Mouse (Mus musculus) liver, embryonic 14.5 days (tissue): ENCODE results near the gene Zfp326. TPM values are rescaled to one million over a fixed set of nuclear protein-coding genes. Genes with fewer than 3 reads are reported as not detected.

Experiments
- ATAC-seq: fragments of 200-750 bp; cut with Nextera tagmentation; 2 replicates; pipeline ENCODE4 v1.8.0; 2017; ENCODE audit warnings: moderate number of reproducible peaks, mild to moderate bottlenecking, moderate library complexity; ENCODE audit not compliant: insufficient read depth
- DNase-seq, 3 experiments: peaks; one replicate each; pipeline ENCODE4 v3.0.0-alpha.2; 2012 to 2013; ENCODE audit warnings: low read depth in 3 of 3, low spot score in 3 of 3
- H3K27ac ChIP-seq: fragments of 300-500 bp; sonication (generic); 2 replicates; pipeline ENCODE4 v1.5.1; 2014; ENCODE audit warnings: moderate library complexity, mild to moderate bottlenecking, control low read depth, inconsistent platforms
- H3K27me3 ChIP-seq: fragments of 300-500 bp; sonication (generic); 2 replicates; pipeline ENCODE4 v1.6.1; 2014; ENCODE audit warnings: mild to moderate bottlenecking, low read length, moderate library complexity; ENCODE audit not compliant: control insufficient read depth, insufficient read depth
- H3K36me3 ChIP-seq: fragments of 300-500 bp; sonication (generic); replicated peaks from 2 replicates; pipeline ENCODE4 v1.6.1; 2014; ENCODE audit warnings: low read depth; ENCODE audit not compliant: control insufficient read depth, insufficient read depth
- H3K4me1 ChIP-seq, 2 experiments: fragments of 200-500 bp in 1 of 2; fragments of 300-500 bp in 1 of 2; sonication (generic) in 1 of 2; replicated peaks; 2 replicates each; pipeline ENCODE4 v1.6.1; 2012 to 2014; ENCODE audit warnings: antibody characterized with exemption in 1 of 2, inconsistent platforms in 1 of 2, low read length in 1 of 2; ENCODE audit not compliant: control insufficient read depth in 2 of 2, insufficient read depth in 2 of 2
- H3K4me2 ChIP-seq: fragments of 300-500 bp; sonication (generic); 2 replicates; pipeline ENCODE4 v1.6.1; 2014; ENCODE audit warnings: low read depth, mild to moderate bottlenecking, control low read depth, moderate library complexity
- H3K4me3 ChIP-seq, 2 experiments: fragments of 200-500 bp in 1 of 2; fragments of 300-500 bp in 1 of 2; sonication (generic) in 1 of 2; 2 replicates each; pipeline ENCODE4 v1.5.1; 2012 to 2014; ENCODE audit warnings: low read depth in 2 of 2, low read length in 2 of 2, mild to moderate bottlenecking in 2 of 2, control low read depth in 1 of 2, inconsistent platforms in 1 of 2, moderate library complexity in 1 of 2; ENCODE audit not compliant: insufficient read depth in 1 of 2
- H3K9ac ChIP-seq: fragments of 300-500 bp; sonication (generic); replicated peaks from 2 replicates; pipeline ENCODE4 v1.6.1; 2014; ENCODE audit warnings: mild to moderate bottlenecking, control low read depth, moderate library complexity
- H3K9me3 ChIP-seq: fragments of 300-500 bp; sonication (generic); 2 replicates; pipeline ENCODE4 v1.6.1; 2016; ENCODE audit warnings: low read length, mixed read lengths; ENCODE audit not compliant: control insufficient read depth
- CTCF ChIP-seq: IDR thresholded peaks from 2 replicates; pipeline ENCODE4 v1.5.1; 2016; ENCODE audit warnings: antibody characterized with exemption, low read depth, control low read depth
- EP300 ChIP-seq: IDR thresholded peaks from 2 replicates; pipeline ENCODE4 v1.6.1; 2016; ENCODE audit warnings: antibody characterized with exemption, low read depth
- WGBS: fragments of 180-500 bp; shearing (Covaris S2); extraction: QIAGEN DNeasy Blood & Tissue Kit; methylation state at CpG from one replicate; pipeline ENCODE4 v1.1.7; 2014; ENCODE audit not compliant: insufficient replicate concordance; 5-methylcytosine and 5-hydroxymethylcytosine counted together
- polyA plus RNA-seq, 2 experiments: library from polyadenylated mRNA; depleted of rRNA in 1 of 2; stranded (reverse) in 1 of 2; unstranded in 1 of 2; fragments of >200 nt; fragmentation: Nextera tagmentation in 1 of 2; extraction: Ambion mirVana in 1 of 2; gene quantifications; 2 replicates each; pipeline versions ENCODE4 v1.2.1 to v1.2.3; 2012 to 2014

The Zfp326 gene
- polyA plus RNA-seq, 2 experiments, result 3.3 to 7.3 TPM

DNA sequence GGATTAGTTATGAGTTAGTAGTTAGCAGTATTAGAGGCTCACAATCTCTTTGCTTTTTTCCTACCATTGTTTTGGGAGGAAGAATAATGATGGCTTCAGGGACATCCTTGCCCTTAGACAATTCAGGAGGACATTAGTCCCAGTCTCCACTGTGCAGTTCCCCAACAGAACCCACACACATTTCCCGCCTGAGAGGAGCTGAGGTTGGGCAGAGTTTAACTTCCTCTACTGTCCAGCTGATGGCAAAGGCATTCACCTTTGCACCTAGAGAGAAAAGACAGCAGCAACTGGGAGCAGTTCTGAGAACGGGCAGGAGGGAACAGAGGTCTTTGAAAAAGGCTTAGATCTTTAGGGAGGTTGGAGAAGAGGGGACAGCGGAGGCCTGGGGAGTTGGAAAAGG, 42.4 kb upstream of the Zfp326 start:
- no peak overlapping the region for H3K27ac ChIP-seq
- no peak for ATAC-seq
- no peak for TF ChIP-seq EP300
- TF ChIP-seq CTCF, result no peak
- no peaks in the 10 kb centered on the region for H3K27me3 ChIP-seq
- H3K9me3 ChIP-seq, result no peaks in the 10 kb centered on the region
- H3K4me2 ChIP-seq, result no peak overlapping the region
- no peak overlapping the region for H3K4me3 ChIP-seq
- H3K4me1 ChIP-seq, result peaks cover 0 to 7% of the 10 kb centered on the region in 2 experiments; a peak in 1 of 4 replicates
- no peaks in the 10 kb centered on the region for H3K36me3 ChIP-seq
- H3K9ac ChIP-seq, result no peak overlapping the region
- no peak for DNase-seq
- WGBS, result 31% methylated on average over 3 of the region's 3 CpGs

DNA sequence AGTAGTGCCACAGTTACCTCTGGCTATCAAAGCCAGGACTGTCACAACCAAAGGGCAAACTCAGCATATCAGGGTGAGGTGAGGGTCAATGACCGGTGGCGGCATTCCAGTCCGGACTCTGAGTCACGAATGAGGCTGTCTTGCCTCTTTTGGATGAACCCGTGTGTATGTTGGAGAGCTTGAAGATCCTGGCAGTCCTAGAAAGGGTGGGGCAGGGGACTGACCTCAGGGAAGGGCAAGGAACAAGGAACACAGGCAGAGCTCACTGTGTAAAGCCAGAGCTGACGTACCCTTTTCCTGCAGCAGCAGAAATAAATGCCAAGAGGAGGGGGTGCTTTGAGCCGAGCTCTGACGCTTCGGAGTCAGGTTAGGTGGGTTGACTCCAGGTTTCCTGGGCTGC, 40.4 kb upstream of the Zfp326 start:
- H3K36me3 ChIP-seq, result no peaks in the 10 kb centered on the region
- H3K4me3 ChIP-seq, result no peak overlapping the region
- WGBS, result 68% methylated on average over 9 of the region's 9 CpGs
- H3K9me3 ChIP-seq, result no peaks in the 10 kb centered on the region
- H3K4me2 ChIP-seq, result no peak overlapping the region
- no peak overlapping the region for H3K27ac ChIP-seq
- DNase-seq, result no peak
- TF ChIP-seq EP300 (no peak), CTCF (no peak)
- no peak overlapping the region for H3K9ac ChIP-seq
- ATAC-seq, result no peak; the same call in 1 of the 2 replicates
- peaks cover 0 to 2% of the 10 kb centered on the region in 2 experiments; a peak in 1 of 4 replicates for H3K4me1 ChIP-seq
- no peaks in the 10 kb centered on the region for H3K27me3 ChIP-seq

DNA sequence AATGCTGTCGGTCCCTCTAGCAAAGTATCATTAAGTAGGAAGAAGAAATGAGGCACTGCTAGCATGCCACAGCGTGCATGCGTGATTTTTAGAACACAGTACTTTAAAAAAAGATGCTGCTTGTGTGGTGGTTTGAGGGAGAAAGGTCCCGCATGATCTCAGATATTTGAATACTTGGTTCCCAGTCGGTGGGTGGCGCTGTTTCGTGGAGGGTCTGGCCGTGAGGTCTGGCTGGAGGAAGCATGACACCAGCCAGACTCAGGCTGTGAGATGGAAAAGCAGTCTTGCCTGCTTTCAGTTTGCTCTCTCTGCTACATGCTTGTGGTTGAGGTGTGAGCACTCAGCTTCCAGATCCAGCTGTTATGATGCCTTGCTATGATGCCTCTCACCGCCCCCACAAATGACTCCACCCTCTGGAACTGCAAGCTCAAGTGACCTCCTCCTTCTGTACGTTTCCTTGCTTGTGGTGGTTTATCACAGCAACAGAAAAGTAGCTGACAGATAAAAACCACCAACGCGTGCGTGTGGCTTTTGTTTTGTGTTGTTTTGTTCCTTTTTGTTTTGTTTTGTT, 36.5 kb upstream of the Zfp326 start:
- Histone ChIP-seq H3K4me1 (no peaks in the 10 kb centered on the region), H3K9me3 (no peaks in the 10 kb centered on the region), H3K9ac (no peak overlapping the region), H3K4me3 (no peak overlapping the region), H3K4me2 (no peak overlapping the region), H3K27me3 (no peaks in the 10 kb centered on the region), H3K27ac (no peak overlapping the region), H3K36me3 (no peaks in the 10 kb centered on the region)
- ATAC-seq (no peak), DNase-seq (no peak)
- WGBS, result 39% methylated on average over 13 of the region's 13 CpGs
- TF ChIP-seq EP300 (no peak), CTCF (0 out of 2 replicates have a peak, but pooled peaks have one; percentile 21)

DNA sequence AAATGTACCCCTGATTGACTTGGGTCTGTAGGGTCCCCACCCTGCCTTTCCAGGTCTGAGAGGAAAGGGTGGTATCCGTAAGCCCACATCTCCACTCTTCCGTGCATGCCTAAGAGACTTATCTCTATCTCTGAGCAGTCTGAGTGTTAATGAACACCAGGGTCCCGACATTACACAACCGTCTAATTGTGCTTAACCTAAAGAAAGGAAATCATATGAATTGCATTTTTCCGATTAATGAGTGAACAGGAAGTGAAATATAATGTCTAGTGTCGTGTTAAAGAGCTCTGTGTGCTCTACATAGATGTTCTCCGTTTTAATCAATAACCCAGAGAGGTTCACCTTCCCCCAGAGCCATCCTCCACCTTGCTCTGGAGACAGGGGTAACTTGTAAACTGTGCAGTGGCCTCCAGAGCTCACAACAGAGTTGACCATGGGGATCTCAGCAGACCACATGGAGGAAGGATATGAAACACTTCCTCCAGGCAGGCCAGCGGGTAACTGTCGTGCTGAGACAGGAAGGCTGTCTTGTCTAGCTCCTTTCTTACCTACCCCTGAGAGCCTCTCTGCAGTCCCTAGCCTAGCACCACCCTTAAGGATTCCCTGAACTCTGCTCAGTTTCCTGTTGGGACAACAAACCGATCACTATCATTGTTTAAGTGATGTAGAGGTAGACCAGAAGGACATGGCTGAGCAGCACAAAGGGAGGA, 32.2 kb upstream of the Zfp326 start:
- ATAC-seq (peak; percentile 35), DNase-seq (no peak)
- no peak overlapping the region for H3K9ac ChIP-seq
- TF ChIP-seq EP300, result no peak
- TF ChIP-seq CTCF, result no peak
- no peaks in the 10 kb centered on the region for H3K36me3 ChIP-seq
- H3K4me3 ChIP-seq, result no peak overlapping the region
- no peaks in the 10 kb centered on the region for H3K27me3 ChIP-seq
- H3K4me1 ChIP-seq, result peaks cover 0 to 3% of the 10 kb centered on the region in 2 experiments; a peak in 1 of 4 replicates
- H3K4me2 ChIP-seq, result no peak overlapping the region
- no peaks in the 10 kb centered on the region for H3K9me3 ChIP-seq
- no peak overlapping the region for H3K27ac ChIP-seq
- WGBS, result 26% methylated on average over 10 of the region's 10 CpGs

DNA sequence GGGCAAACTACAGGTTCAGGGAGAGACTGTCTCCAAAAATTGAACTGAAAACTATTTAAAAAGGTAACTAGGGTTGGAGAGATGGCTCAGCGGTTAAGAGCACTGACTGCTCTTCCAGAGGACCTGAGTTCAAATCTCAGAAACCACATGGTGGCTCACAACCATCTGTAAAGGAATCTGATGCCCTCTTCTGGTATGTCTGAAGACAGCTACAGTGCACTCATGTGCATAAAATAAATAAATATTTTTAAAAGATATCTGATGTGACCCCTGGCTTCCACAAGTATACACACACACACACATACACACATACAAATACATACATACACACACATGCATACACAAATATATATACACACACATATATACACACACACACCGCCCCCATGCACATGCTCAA, 31.3 kb upstream of the Zfp326 start:
- Histone ChIP-seq H3K9me3 (no peaks in the 10 kb centered on the region), H3K27ac (no peak overlapping the region), H3K4me1 (peaks cover 0 to 6% of the 10 kb centered on the region in 2 experiments; a peak in 2 of 4 replicates), H3K4me2 (no peak overlapping the region), H3K4me3 (no peak overlapping the region), H3K27me3 (no peaks in the 10 kb centered on the region), H3K36me3 (no peaks in the 10 kb centered on the region), H3K9ac (no peak overlapping the region)
- peak; percentile 7; the same call in 1 of the 2 replicates for TF ChIP-seq CTCF
- TF ChIP-seq EP300, result no peak
- DNase-seq (no peak), ATAC-seq (no peak)
- 76% methylated on average over 2 of the region's 2 CpGs for WGBS
